In the genomic region with DNA sequence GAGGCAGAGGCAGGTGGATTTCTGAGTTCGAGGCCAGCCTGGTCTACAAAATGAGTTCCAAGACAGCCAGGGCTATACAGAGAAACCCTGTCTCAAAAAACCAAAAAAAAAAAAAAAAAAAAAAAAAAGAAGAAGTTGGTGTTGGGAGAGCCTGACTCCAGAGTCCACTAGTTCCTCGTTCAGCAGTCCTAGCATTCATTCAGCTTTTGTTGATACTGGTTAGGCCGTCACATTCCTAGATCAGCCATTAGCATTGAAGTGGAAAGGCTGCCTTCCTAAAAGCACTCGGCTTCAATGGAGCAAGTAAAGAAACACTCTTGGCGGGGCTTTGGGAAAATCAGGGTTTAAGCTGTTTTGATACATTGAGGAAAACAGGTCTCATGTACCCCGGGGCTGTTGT, we compare ENCODE assay signal across 8 mouse cellular contexts. TPM values are rescaled to one million over a fixed set of nuclear protein-coding genes. Genes with fewer than 3 reads are reported as not detected.
"Had no signal": no experiment of that assay in that cellular context is flagged by ENCODE, and none has a peak within 500 bp of the region (broad histone marks: within the 10 kb centered on the region; RNA-seq: fewer than 3 reads in every experiment).

No protein-coding gene starts in this region.

RNA-seq across cellular contexts. Expression of a gene that starts 46.4 kb away (rescaled TPM):
- total RNA-seq: megakaryocyte progenitor cell, adult 5-6 weeks; neutrophil, adult 5-6 weeks had no signal
- polyA plus RNA-seq: intestine, embryonic 14.5 days; limb, embryonic 12.5 days; limb, embryonic 15.5 days; liver, embryonic 11.5 days; midbrain, embryonic 12.5 days; neural tube, embryonic 13.5 days had no signal
